ENCODE assay signal across 13 mouse cellular contexts in the genomic region with DNA sequence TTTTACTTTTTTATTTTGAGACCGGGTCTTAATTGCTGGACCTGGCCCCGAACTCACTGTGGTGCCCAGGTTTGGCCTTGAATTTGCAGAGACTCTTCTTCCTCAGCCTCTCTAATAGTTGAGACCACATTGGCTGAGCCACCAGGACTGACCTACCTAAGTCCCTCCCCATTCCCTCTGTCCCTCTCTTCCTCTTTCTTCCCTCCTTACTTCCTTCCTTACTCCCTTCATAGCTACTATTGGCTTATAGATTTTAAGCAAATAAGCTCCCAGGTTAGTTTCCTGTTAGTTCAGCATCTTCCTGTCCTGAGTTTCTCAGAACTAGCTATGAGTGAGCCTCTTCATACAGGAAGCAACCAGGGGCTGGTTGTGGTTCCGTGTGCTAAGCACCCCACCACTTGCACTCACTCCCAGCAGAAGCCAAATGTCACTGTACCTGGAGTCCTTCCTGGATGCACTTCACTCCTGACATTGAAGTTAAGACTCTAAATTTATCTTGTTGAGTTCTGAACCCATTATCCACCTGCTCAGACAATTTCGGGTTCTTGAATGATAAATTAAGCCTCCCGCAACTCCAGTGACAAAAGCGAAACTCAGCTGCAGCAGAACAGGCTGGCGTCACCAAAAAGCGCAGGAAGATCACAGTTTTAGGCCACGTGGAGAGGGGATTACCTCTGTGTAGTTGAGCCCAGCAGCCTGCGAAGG. TPM values are rescaled to one million over a fixed set of nuclear protein-coding genes. Genes with fewer than 3 reads are reported as not detected.
DNase-seq lines count a peak whose midpoint lies in the region; ATAC-seq and TF ChIP-seq lines count a peak whose summit lies in the region.
"Had no signal": no experiment of that assay in that cellular context is flagged by ENCODE, and none has a peak within 500 bp of the region (broad histone marks: within the 10 kb centered on the region; RNA-seq: fewer than 3 reads in every experiment).

No protein-coding gene starts in this region.

- no peak overlapping the region for H3K9ac ChIP-seq in midbrain, embryonic 16.5 days (ENCODE audit: low read depth, low read length)
- H3K9ac ChIP-seq: embryonic facial prominence, embryonic 12.5 days; hindbrain, embryonic 14.5 days had no signal

- intact Hi-C loops in heart, postnatal 10 days (cut with DNase I): no loop called here

- peak; percentile 52 for ATAC-seq in common myeloid progenitor, adult 5-6 weeks (replicated peaks; ENCODE audit: low read depth, poor library complexity, severe bottlenecking)
- ATAC-seq in midbrain, embryonic 16.5 days: no peak

- no peak for TF ChIP-seq CTCF in thymus, adult 2 months (IDR thresholded peaks at IDR 0.05; ENCODE audit: borderline replicate concordance, control insufficient read depth, extremely low read depth, insufficient read depth, low read length, poor library complexity)

- no peaks in the 10 kb centered on the region for H3K27me3 ChIP-seq in thymus, adult 2 months (ENCODE audit: control insufficient read depth, insufficient read depth, low read length)
- H3K27me3 ChIP-seq in midbrain, embryonic 16.5 days (ENCODE audit: control insufficient read depth, insufficient read depth, low read depth, low read length): no peaks in the 10 kb centered on the region
- H3K27me3 ChIP-seq: embryonic facial prominence, embryonic 12.5 days had no signal

- H3K4me3 ChIP-seq in thymus, adult 2 months (ENCODE audit: control insufficient read depth, insufficient read depth, low read length): no peak overlapping the region
- H3K4me3 ChIP-seq in midbrain, embryonic 16.5 days (ENCODE audit: low read depth, low read length): no peak overlapping the region
- H3K4me3 ChIP-seq: embryonic facial prominence, embryonic 12.5 days had no signal

- H3K4me1 ChIP-seq in thymus, adult 2 months (replicated peaks; ENCODE audit: control insufficient read depth, insufficient read depth, low read length): peaks cover 34% of the 10 kb centered on the region
- no peaks in the 10 kb centered on the region for H3K4me1 ChIP-seq in midbrain, embryonic 16.5 days (ENCODE audit: control insufficient read depth, insufficient read depth, low read length)

- no peak for TF ChIP-seq POLR2A in thymus, adult 2 months (IDR thresholded peaks at IDR 0.05; ENCODE audit: control insufficient read depth, extremely low read depth, insufficient read depth, low read length, poor library complexity)

- no peak for DNase-seq in thymus, adult 2 months
- no peak for DNase-seq in thymus, postnatal 4 days
- peak; percentile 75 for DNase-seq in naive thymus-derived CD4-positive, alpha-beta T cell, adult 2 months (ENCODE audit: low read depth)
- DNase-seq in heart, postnatal 10 days: no peak
- no peak for DNase-seq in right cerebral cortex, postnatal 14 days
- DNase-seq: cerebellum, postnatal 36 days; kidney, adult 11 months; kidney, postnatal 36 days; lung, postnatal 36 days had no signal

- H3K27ac ChIP-seq in thymus, adult 2 months (ENCODE audit: control insufficient read depth, insufficient read depth, low read length): peak overlapping the region; percentile 89
- H3K27ac ChIP-seq in midbrain, embryonic 16.5 days (ENCODE audit: low read length): no peak overlapping the region
- H3K27ac ChIP-seq: embryonic facial prominence, embryonic 12.5 days; hindbrain, embryonic 14.5 days had no signal

- peaks cover 22% of the 10 kb centered on the region for H3K36me3 ChIP-seq in thymus, adult 2 months (ENCODE audit: control insufficient read depth, insufficient read depth, low read length)
- no peaks in the 10 kb centered on the region for H3K36me3 ChIP-seq in midbrain, embryonic 16.5 days (ENCODE audit: control insufficient read depth, insufficient read depth, low read length)
- H3K36me3 ChIP-seq: embryonic facial prominence, embryonic 12.5 days had no signal

- no peak overlapping the region for H3K4me2 ChIP-seq in midbrain, embryonic 16.5 days (ENCODE audit: low read length)
- H3K4me2 ChIP-seq: embryonic facial prominence, embryonic 12.5 days; hindbrain, embryonic 14.5 days had no signal

- H3K9me3 ChIP-seq in midbrain, embryonic 16.5 days (replicated peaks; ENCODE audit: control insufficient read depth, low read length, poor library complexity, severe bottlenecking): no peaks in the 10 kb centered on the region
- H3K9me3 ChIP-seq: embryonic facial prominence, embryonic 12.5 days had no signal

- 27% methylated on average over 10 of the region's 10 CpGs for WGBS in thymus, adult 2 months
- WGBS in midbrain, embryonic 16.5 days: 86% methylated on average over 10 of the region's 10 CpGs

RNA-seq across cellular contexts. Expression of a gene that starts 41.7 kb away (rescaled TPM):
- polyA plus RNA-seq in thymus, adult 2 months (2012; rRNA removed): 55.8 and 61.4 TPM in 2 replicates
- 0.82 TPM in 1 of 2 replicates, not detected in the other for total RNA-seq in common myeloid progenitor, adult 5-6 weeks (2017)
- polyA plus RNA-seq in midbrain, embryonic 16.5 days (2015; fragmentation: Nextera tagmentation; extraction: Ambion mirVana): 22.0 and 27.7 TPM in 2 replicates
- 10 to 100 TPM; 18.3 to 22.1 TPM for total RNA-seq in heart, postnatal 10 days (2021)

Comparison
In these comparisons a context has a peak if more than half of its experiments do, and no peak if none do; other contexts are left out.
1. RNA of a gene that starts 41.7 kb away (total RNA-seq): 18.3 to 22.1 TPM in heart, postnatal 10 days; 0.82 TPM in common myeloid progenitor, adult 5-6 weeks; every median in the first group is over 10 times any median in the second.